Mouse (Mus musculus): ENCODE results near the gene Ccdc85c. TPM values are rescaled to one million over a fixed set of nuclear protein-coding genes. Genes with fewer than 3 reads are reported as not detected.

The Ccdc85c gene
- total and polyA plus RNA-seq, 3 experiments: 14.0 to 32.4 (median 15.2) TPM

DNA sequence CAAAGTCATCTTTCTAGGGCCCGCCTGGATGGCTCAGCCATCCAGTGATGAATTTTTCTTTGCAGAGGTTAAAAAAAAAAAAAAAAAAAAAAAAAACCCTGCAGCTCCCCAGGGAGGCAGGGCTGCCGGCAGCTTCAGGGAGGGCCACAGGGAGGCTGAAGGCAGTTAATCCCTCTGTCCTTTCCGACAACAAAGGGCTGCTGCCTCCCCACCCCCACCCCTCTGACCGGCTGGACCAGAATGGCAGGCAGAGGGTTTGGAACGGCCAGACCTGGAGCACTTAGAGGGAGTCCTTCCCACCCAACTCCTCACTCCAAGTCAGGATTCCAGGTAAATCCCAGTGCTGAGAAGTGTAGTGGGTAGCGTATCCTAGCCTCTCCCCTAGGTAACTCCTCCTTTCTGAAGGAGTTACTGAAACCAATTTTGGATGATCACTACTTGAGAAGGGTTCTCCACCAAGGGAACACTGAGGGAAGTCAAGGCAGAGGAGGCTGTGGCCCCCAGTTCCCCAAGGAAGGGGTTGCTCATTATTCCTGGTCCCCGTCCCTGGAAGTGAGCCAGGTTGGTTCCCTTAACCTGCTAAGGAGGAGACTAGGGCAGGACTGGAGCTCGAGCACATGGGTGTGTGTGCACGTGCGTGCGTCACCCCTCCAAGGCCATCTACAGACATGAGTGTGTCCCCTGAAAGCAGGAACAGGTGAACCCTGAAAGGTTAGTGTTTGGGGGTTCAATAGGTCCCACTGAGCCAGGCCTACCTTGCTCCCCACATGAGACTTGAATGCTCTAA, 10.2 kb upstream of the Ccdc85c start:
- Histone ChIP-seq H3K4me3 (replicated peaks in 1 of 3; ENCODE audit: low read depth in 2 of 3, low read length in 2 of 3, poor library complexity in 1 of 3) (no peak overlapping the region), H3K27ac (ENCODE audit: insufficient read depth, low read depth) (no peak overlapping the region), H3K36me3 (replicated peaks in 1 of 2; ENCODE audit: control insufficient read depth in 1 of 2, insufficient read depth in 1 of 2, low read length in 1 of 2) (no peaks in the 10 kb centered on the region), H3K4me2 (ENCODE audit: insufficient read depth, low read depth, poor library complexity, severe bottlenecking) (no peak overlapping the region), H3K27me3 (replicated peaks) (peaks cover 35% of the 10 kb centered on the region), H3K9me3 (replicated peaks; ENCODE audit: low read length) (peaks cover 4% of the 10 kb centered on the region), H3K79me2 (replicated peaks; ENCODE audit: control insufficient read depth, extremely low read depth, insufficient read depth, poor library complexity, severe bottlenecking) (no peaks in the 10 kb centered on the region), H3K9ac (ENCODE audit: insufficient read depth, low read depth) (no peak overlapping the region), H3K4me1 (ENCODE audit: control insufficient read depth in 1 of 2, insufficient read depth in 2 of 2) (peaks cover 5 to 29% of the 10 kb centered on the region in 2 experiments; a peak in 2 of 4 replicates)
- in situ Hi-C loops (cut with MboI; ENCODE audit: low pct_ligation_motif_present, low pct_unique_long_range_greater_than_20kb, low sequenced_read_pairs): no loop called here
- TF ChIP-seq ZNF384 (IDR thresholded peaks at IDR 0.05; ENCODE audit: low read depth, low read length) (peak; percentile 95), PAX5 (IDR thresholded peaks at IDR 0.05; ENCODE audit: low read length) (no peak)
- DNase-seq (ENCODE audit: extremely low read depth): peak; percentile 49
- dilution Hi-C loops (cut with MboI; ENCODE audit: extremely low pct_ligation_motif_present, extremely low pct_unique_long_range_greater_than_20kb, low sequenced_read_pairs): no loop called here

- Histone ChIP-seq H3K79me2 (replicated peaks; ENCODE audit: control insufficient read depth, extremely low read depth, insufficient read depth, poor library complexity, severe bottlenecking) (no peaks in the 10 kb centered on the region), H3K4me2 (ENCODE audit: insufficient read depth, low read depth, poor library complexity, severe bottlenecking) (no peak overlapping the region), H3K4me1 (ENCODE audit: control insufficient read depth in 1 of 2, insufficient read depth in 2 of 2) (peaks cover 5 to 29% of the 10 kb centered on the region in 2 experiments; a peak in 2 of 4 replicates), H3K36me3 (replicated peaks in 1 of 2; ENCODE audit: control insufficient read depth in 1 of 2, insufficient read depth in 1 of 2, low read length in 1 of 2) (no peaks in the 10 kb centered on the region), H3K27ac (ENCODE audit: insufficient read depth, low read depth) (no peak overlapping the region), H3K27me3 (replicated peaks) (peaks cover 30% of the 10 kb centered on the region), H3K9me3 (replicated peaks; ENCODE audit: low read length) (peaks cover 4% of the 10 kb centered on the region), H3K4me3 (replicated peaks in 1 of 3; ENCODE audit: low read depth in 2 of 3, low read length in 2 of 3, poor library complexity in 1 of 3) (no peak overlapping the region), H3K9ac (ENCODE audit: insufficient read depth, low read depth) (no peak overlapping the region)
- DNase-seq (ENCODE audit: extremely low read depth): no peak
- TF ChIP-seq JUN (IDR thresholded peaks at IDR 0.05; ENCODE audit: insufficient read depth, low read depth, low read length): no peak
- no peak for TF ChIP-seq RCOR1 (conservative IDR thresholded peaks at IDR 0.05; ENCODE audit: low read depth, low read length)
- TF ChIP-seq MAZ (IDR thresholded peaks at IDR 0.05; ENCODE audit: low read depth, low read length): no peak
- TF ChIP-seq USF2 (conservative IDR thresholded peaks at IDR 0.05; ENCODE audit: low read depth, low read length): no peak
- TF ChIP-seq MYC (IDR thresholded peaks at IDR 0.05; ENCODE audit: low read depth, low read length): no peak
- TF ChIP-seq RAD21 (IDR thresholded peaks at IDR 0.05; ENCODE audit: low read depth, low read length): no peak
- TF ChIP-seq JUND (conservative IDR thresholded peaks at IDR 0.05; ENCODE audit: low read depth, low read length): no peak
- in situ Hi-C loops (cut with MboI; ENCODE audit: low pct_ligation_motif_present, low pct_unique_long_range_greater_than_20kb, low sequenced_read_pairs) (no loop called here), dilution Hi-C loops (cut with MboI; ENCODE audit: extremely low pct_ligation_motif_present, extremely low pct_unique_long_range_greater_than_20kb, low sequenced_read_pairs) (no loop called here)
These were observed 9.4 kb upstream of the Ccdc85c start for GRCm38 (mm10) chr12:108284455-108285224.

Data from CH12.LX (cell line).